Mouse (Mus musculus) fibroblast of lung, adult 2 months (primary cell): ENCODE data around the gene Gatc.
A peak's percentile ranks its signal among the peaks of the same experiment; 100 is the strongest.
"Not testable (repeated sequence)": the region's sequence is repeated elsewhere in the genome, so short reads cannot be mapped to it uniquely, and the experiment has no call there.

ENCODE experiments used
- DNase-seq: peaks from one replicate; pipeline ENCODE4 v3.0.0-alpha.2; 2011; ENCODE audit warnings: low read depth

The Gatc gene

DNA sequence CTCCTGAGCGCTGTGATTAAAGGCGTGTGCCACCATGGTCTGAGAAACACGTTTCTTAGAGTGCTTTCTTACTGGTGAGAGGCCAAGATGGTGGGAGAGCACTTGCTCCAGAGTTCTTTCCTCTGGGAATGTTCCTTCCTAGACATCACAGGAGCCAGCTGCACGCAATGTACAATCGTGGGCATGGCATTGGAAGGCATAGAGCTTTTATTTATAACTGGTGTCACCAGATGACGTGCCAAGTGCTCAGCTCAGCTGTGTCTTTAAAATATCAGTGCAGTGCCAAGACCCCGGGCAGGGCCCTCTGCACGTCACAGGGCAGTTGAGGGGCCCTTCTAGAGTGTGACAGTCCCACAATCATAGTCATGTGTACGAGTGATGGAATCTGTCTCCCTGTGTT, 10.0 kb downstream of the Gatc start:
- no peak for DNase-seq

DNA sequence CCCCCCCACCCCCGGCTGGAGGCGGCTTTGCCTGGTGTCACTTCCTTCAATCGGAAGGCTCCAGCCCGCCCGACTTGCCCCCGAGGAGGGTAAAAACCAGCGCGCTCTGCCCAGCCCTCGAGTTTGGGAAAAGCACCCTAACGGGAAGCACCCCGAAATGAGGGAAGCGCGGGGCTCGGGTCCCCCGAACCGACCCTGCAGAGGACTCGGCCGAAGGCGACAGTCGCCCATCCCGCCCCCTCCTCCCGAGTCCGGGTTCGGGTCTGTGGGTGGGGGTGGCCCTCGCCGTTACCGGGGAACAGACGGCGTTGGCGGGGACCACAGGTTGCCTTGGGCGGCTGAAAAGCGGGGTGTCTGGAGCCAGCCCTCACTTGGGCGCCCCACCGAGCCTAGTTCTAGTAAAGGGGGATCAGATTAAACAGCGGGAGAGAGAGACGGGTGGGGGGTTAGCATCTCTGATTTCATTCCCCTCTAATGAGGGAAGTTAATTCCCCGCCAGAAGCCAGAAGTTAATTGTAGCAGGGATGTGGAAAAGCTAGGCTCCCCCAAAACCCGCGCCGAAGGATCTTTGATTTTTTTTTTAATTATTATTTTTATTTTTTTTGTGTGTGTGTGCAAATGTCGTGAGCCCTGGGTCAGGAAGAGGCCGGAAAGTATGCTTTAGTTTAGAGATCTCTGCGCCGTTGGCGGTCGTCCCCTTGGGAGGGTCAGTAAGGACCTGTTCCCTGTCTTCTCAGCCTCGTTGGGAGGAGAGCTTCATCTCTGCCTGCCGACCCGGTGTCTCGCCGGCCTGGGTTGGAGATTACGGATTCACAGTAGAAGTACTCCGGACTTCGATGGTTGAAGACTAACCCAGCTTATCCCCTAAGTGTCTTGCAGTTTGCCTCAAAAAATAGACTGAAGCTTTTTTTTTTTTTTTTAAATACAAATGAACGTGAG, 13.1 kb downstream of the Gatc start:
- DNase-seq = no peak

DNA sequence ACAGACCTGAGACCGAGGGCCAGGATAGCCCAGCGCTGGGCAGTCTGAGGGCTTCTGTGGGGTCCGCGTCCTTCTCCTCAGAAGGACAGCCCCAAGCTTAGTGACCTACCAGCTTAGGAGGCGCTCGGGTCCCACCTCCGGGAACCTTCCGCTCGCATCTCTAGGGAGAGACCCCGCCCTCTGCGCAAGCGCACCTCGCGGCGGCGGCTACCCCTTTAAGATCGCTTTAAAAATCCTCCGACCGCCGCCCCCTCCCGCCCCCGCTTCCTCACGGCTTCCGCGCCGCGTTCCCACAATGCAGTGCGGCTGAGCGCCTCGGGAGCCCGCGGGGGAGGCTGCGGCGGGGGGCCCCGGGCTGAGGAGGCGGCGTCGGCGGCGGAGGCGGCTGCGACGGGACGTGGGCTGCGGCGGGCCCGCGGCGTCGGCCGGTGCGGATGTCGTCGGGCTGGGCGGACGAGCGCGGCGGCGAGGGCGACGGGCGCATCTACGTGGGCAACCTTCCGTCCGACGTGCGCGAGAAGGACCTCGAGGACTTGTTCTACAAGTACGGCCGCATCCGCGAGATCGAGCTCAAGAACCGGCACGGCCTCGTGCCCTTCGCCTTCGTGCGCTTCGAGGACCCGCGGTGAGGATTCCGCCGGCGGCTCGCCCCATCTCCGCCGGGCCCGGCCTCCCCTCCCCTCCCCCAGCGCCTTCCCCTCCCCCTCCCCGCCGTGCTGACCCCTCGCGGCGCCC, 13.9 kb downstream of the Gatc start, which contains the start of gene Srsf9:
Srsf9 (plus strand) TSS at position 303 of the 735 bp plus-strand sequence.
- DNase-seq = peak; percentile 65

DNA sequence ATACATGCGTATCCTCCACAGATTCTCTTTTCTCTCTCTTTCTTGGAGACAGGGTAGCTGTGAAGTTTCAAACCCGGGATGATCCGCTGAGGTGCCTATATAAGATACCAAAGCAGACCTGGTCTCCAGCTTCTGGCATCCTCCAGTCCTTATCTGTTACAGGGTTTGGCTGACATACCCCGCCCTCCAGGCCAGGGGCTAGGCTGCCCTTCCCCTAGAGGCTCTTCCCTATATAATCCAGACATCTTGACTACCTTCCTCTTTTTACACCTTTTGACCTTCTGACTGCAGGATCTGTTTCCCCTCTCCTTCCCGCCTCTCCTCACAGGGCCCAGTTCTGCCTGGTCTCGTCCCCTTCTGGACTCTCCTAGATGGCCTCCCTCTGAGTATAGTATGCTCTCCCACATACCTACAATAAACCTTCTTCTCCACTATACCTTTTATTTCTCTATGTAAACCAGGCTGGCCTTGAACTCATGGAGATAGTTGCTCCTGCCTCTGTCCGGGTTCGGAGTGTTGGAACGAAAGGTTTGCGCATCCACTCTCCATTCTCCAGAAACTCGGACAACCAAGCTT, 14.6 kb downstream of the Gatc start:
- no peak for DNase-seq

- peak; percentile 85 for DNase-seq
Measured at GRCm38 (mm10) chr5:115319004-115319940, 21.7 kb downstream of the Gatc start.

GRCm38 (mm10) chr5:115317645-115318328, 23.2 kb downstream of the Gatc start:
- DNase-seq = no peak

DNA sequence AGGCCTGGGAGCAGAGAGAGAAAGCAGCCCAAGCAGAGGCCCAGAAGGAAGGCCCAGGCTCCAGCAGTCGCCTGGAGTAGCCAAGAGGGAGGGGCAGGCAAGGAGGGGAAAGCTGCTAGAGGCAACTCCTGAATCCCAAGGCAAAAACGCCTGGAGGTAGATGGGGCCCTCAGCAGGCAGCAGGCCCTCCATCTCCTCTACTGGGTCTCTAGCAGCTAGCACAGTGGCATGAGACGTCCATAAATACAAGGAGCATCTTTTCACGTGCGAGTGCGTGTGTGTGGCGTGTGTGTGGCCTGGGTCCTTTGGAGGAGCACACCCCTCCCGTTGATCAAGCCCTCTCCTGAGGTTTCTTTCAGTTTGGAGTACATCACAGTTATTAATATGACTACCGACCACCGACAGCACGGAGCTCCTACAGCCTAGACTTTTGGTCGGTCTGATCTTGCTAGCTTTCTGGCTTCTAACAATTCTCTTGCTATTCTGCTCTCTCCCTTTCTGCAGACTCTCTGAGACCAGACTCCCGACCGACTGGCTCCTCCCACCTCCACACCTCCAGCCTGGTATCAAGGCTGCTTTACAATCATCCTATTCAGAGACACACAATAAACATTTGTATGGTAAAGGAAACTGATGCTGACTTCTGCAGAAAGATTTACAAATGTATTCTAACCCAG, 23.9 kb downstream of the Gatc start:
- no peak for DNase-seq

GRCm38 (mm10) chr5:115313668-115313943, 27.4 kb downstream of the Gatc start:
- DNase-seq = no peak

DNA sequence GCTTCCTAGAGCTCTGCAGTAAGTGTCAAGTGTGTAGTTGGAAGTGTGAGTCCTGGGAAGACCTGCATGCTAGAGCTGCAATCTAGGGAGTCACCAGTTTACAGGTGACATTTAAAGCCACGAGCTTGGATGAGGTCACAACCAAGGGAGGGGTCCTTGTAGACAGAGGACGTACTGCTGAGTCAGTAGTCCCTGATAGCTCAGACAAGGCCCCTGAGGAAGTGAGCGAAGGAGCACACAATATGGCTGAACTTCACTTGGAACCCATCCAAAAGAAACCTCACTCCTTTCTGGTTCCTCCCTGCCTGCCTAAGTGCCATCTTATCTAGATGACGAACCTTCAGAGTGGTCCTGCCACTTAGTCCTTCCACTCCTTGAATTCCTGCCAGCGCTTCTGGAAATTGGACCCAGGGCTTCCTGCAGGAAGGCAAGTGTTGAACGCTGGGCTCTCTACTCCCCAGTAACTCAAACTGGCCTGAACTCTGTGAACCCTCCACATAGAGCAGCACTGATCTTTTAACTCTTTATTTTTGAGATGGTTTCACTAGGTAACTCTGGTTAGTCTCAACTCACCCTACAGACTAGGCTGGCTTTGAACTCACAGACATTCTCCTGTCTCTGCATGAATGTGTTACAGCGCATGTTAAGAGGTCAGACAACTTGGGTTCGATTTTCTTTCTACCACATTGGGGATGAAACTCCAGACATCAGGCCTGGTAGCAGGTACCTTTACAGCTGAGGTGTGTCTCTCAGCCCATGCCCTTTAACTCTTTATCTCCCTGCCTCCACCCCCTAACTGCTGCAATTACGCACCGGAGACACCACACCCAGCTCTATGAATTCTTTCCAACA, 27.9 kb downstream of the Gatc start:
- DNase-seq = no peak

DNA sequence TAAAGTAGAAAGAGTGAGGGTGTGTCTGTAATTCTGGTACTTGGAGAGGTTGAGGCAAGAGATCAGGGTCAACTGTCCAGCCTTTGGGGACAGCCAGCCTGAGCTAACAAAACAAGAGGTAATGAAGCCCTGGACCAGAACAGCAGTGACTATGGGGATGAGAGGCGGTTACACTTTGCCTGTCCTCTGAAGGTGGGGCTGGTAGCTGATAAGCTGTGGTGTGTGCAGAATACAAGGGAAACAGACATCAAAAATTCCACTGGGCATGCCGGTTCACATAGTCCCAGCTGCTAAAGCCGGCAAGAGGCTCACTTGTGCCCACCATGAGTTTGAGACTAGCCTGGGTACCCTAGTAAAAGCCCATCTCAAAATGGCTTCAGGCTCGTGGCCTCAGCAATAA, 28.6 kb downstream of the Gatc start:
- no peak for DNase-seq

DNA sequence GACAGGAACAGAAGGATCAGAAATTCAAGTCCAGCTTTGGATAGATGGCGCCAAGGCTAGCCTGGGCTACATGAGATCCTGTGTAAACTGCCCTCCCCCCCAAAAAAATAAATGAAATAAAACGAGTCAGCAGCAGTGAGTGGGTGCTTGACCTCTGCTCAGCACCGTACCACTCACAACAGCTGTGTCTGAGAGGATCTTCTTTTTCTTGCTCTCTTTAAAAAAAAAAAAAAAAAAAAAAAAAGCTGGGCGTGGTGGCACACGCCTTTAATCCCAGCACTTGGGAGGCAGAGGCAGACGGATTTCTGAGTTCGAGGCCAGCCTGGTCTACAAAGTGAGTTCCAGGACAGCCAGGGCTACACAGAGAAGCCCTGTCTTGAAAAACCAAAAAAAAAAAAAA, 38.8 kb downstream of the Gatc start:
- DNase-seq = not testable (repeated sequence)

GRCm38 (mm10) chr5:115301615-115302014, 39.4 kb downstream of the Gatc start:
- DNase-seq = no peak

- peak; percentile 94 for DNase-seq
Measured at GRCm38 (mm10) chr5:115300792-115301614, 40.0 kb downstream of the Gatc start, which contains the start of gene Dynll1. Gene Dynll1, minus strand, starts transcription at chr5:115300999.

- peak; percentile 52 for DNase-seq
Measured at GRCm38 (mm10) chr5:115300035-115300744, 40.8 kb downstream of the Gatc start.

GRCm38 (mm10) chr5:115296347-115296746, 44.6 kb downstream of the Gatc start:
- DNase-seq = no peak

GRCm38 (mm10) chr5:115294173-115294572, 46.8 kb downstream of the Gatc start:
- DNase-seq = no peak

GRCm38 (mm10) chr5:115284735-115285134, 56.2 kb downstream of the Gatc start:
- DNase-seq = no peak
